Mouse (Mus musculus): ENCODE measurements around the gene Krtap22-2. TPM values are rescaled to one million over a fixed set of nuclear protein-coding genes. Genes with fewer than 3 reads are reported as not detected.

Gene Krtap22-2
- polyA plus RNA-seq (2017; shearing (Covaris generic)): not detected

DNA sequence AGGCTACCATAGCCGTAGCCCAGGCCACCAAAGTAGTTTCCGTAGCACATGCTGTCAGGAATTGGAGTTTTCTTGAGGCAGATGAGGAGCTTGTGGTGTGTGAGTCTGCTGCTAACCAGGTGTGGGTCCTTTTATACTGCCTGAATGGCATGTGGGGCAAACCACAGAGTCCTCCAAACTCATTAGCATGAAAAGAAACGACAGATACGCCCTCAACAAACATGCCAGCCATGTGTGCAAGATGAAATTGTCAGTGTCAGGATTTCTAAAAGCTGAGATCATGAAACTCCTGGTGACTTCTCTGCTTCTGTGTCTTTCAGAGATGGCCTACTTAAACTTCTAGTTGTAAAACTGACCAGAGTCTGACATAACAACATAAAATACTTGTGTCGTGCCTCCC is at the start of gene Krtap22-2:
TSS of gene Krtap22-2 (minus strand) at position 101 of the 400 bp plus-strand sequence.

DNA sequence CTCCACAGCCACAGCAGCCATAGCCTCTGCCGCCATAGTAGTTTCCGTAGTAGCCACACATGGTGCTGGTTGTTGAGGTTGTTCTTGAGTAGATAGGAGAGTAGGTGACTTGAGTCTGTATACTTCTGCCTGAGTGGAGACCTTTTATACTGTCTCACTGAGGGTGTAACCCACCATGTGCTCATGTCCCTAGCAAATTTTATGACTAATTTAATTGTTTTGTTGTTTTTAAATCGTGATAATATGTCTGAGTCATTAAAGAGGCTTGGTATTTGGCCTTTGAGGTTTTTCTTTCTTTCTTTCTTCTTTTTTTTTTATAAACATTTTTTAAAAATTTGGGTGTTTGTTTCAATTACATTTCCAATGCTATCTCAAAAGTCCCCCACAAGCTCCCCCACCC is 37.2 kb upstream of the Krtap22-2 start, which contains the start of gene Krtap6-5:
TSS of gene Krtap6-5 (minus strand) at position 101 of the 400 bp plus-strand sequence.

DNA sequence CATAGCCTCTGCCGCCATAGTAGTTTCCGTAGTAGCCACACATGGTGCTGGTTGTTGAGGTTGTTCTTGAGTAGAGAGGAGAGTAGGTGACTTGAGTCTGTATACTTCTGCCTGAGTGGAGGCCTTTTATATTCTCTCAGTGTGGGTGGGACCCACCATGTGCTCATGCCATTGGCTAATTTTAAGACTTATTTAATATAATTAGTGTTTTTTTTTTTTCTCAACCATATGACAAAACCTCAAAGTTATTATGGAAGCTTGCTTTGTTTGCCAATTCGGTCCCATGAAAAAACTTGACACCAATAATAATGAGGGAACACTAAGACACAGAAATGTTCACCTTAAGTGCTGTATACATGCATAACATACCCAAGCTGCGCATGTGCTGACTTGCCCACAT is 30.8 kb upstream of the Krtap22-2 start, which contains the start of gene Gm10228:
TSS of gene Gm10228 (minus strand) at position 101 of the 400 bp plus-strand sequence.

DNA sequence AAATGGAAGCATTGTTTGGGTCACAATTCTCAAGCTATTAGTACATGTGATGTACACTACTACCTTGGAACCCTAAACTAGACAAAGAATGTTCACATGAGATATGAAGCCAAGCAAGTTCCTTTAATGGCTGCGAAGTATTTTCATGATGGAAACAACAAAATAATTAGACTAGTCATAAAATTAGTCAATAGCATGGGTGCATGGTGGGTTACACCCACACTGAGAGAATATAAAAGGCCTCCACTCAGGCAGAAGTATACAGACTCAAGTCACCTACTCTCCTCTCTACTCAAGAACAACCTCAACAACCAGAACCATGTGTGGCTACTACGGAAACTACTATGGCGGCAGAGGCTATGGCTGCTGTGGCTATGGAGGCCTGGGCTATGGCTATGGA is 20.8 kb upstream of the Krtap22-2 start, which contains the start of gene Krtap6-1:
TSS of gene Krtap6-1 (plus strand) at position 301 of the 400 bp plus-strand sequence.

DNA sequence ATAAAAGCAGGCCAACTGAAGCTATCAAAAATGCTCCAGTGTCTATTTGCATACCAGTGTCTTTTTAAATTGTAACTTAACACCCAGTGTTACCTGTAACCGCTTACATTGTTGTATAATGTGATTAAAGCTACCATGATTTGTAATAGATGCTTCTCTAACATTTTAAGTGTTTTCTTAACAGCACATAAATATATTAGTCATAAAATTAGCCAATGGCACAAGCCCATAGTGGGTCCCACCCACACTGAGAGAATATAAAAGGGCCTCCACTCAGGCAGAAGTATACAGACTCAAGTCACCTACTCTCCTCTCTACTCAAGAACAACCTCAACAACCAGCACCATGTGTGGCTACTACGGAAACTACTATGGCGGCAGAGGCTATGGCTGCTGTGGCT is 4.4 kb upstream of the Krtap22-2 start, which contains the start of gene Gm10229:
TSS of gene Gm10229 (plus strand) at position 301 of the 400 bp plus-strand sequence.

DNA sequence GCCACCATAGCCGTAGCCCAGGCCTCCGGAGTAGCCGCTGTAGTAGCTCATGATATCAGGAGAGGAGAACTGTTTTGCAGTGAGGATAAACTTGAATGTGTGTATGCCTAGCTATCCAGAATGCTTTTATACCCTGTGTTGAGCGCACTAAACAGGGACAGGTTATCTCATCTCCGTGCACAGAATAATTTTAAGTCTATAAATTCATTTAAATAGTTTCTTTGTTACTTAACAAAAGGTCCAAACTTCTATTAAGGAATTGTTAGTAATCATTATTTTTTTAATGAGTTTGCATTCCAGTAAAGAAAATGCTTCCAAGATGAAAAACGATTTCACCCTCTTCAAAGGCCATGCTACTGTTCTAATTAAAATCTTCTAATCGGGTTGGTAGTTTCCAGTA is 47.8 kb downstream of the Krtap22-2 start, which contains the start of gene Krtap16-3:
TSS of gene Krtap16-3 (minus strand) at position 101 of the 400 bp plus-strand sequence.

Other genes starting within 250 kb of the Krtap22-2 start
- not detected for gene 2310057N15Rik, start 236.6 kb downstream of the Krtap22-2 start, polyA plus RNA-seq (2017; shearing (Covaris generic))
- gene Gm5965, start 232.9 kb downstream of the Krtap22-2 start, polyA plus RNA-seq (2017; shearing (Covaris generic)): not detected
- not detected for gene Gm20741, start 198.5 kb downstream of the Krtap22-2 start, polyA plus RNA-seq (2017; shearing (Covaris generic))
- gene Krtap15, start 190.5 kb downstream of the Krtap22-2 start, polyA plus RNA-seq (2017; shearing (Covaris generic)): not detected
- not detected for gene Krtap14, start 184.6 kb downstream of the Krtap22-2 start, polyA plus RNA-seq (2017; shearing (Covaris generic))
- not detected for gene Krtap19-1, start 141.3 kb downstream of the Krtap22-2 start, polyA plus RNA-seq (2017; shearing (Covaris generic))
- gene Krtap19-2, start 136.5 kb downstream of the Krtap22-2 start, polyA plus RNA-seq (2017; shearing (Covaris generic)): not detected
- not detected for gene Krtap19-3, start 132.7 kb downstream of the Krtap22-2 start, polyA plus RNA-seq (2017; shearing (Covaris generic))
- gene Krtap19-4, start 125.7 kb downstream of the Krtap22-2 start, polyA plus RNA-seq (2017; shearing (Covaris generic)): not detected
- not detected for gene Krtap19-5, start 114.3 kb downstream of the Krtap22-2 start, polyA plus RNA-seq (2017; shearing (Covaris generic))
- not detected for gene Krtap19-9b, start 78.5 kb downstream of the Krtap22-2 start, polyA plus RNA-seq (2017; shearing (Covaris generic))
- gene Krtap16-3, start 47.9 kb downstream of the Krtap22-2 start, polyA plus RNA-seq (2017; shearing (Covaris generic)): not detected
- not detected for gene Gm10229, start 4.5 kb upstream of the Krtap22-2 start, polyA plus RNA-seq (2017; shearing (Covaris generic))
- not detected for gene Krtap6-1, start 20.9 kb upstream of the Krtap22-2 start, polyA plus RNA-seq (2017; shearing (Covaris generic))
- gene Gm10228, start 30.7 kb upstream of the Krtap22-2 start, polyA plus RNA-seq (2017; shearing (Covaris generic)): not detected
- not detected for gene Krtap6-5, start 37.1 kb upstream of the Krtap22-2 start, polyA plus RNA-seq (2017; shearing (Covaris generic))
- gene 1110025L11Rik, start 53.2 kb upstream of the Krtap22-2 start, polyA plus RNA-seq (2017; shearing (Covaris generic)): not detected
- gene Krtap6-3, start 73.3 kb upstream of the Krtap22-2 start, polyA plus RNA-seq (2017; shearing (Covaris generic)): not detected
- gene Gm6358, start 130.1 kb upstream of the Krtap22-2 start, polyA plus RNA-seq (2017; shearing (Covaris generic)): not detected
- gene Gm10061, start 140.3 kb upstream of the Krtap22-2 start, polyA plus RNA-seq (2017; shearing (Covaris generic)): not detected
- not detected for gene Gm9789, start 147.2 kb upstream of the Krtap22-2 start, polyA plus RNA-seq (2017; shearing (Covaris generic))
- gene Gm7735, start 158.7 kb upstream of the Krtap22-2 start, polyA plus RNA-seq (2017; shearing (Covaris generic)): not detected
- gene 1110057P08Rik, start 164.0 kb upstream of the Krtap22-2 start, polyA plus RNA-seq (2017; shearing (Covaris generic)): not detected
- gene Krtap20-2, start 195.1 kb upstream of the Krtap22-2 start, polyA plus RNA-seq (2017; shearing (Covaris generic)): not detected

All from naive thymus-derived CD4-positive, alpha-beta T cell, adult 5 months (primary cell).